Mouse (Mus musculus): ENCODE results near the gene Sema4a.

DNA sequence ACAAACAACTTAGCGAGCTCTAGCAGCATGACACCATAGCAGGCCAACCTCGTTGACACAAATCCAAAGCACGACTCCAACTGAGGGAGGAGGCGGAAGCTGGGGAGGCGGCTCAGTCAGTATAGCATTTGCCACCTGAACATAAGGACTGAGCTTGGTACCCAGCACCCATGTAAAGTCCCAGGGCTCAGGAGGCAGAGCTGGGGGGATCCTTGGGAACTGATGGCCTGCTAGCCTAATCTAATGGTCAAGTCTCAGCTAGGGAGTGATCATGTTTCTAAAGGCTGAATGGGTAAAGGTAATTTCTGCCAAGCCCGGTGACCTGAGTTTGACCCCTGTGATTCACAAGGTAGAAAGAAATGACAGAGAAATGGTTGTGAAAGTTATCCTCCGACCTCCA lies 53.5 kb downstream of the Sema4a start:
- TF ChIP-seq CTCF (IDR thresholded peaks at IDR 0.05; ENCODE audit: extremely low read depth, insufficient read length, insufficient replicate concordance, low read depth, low read length) (no peak), POLR2A (IDR thresholded peaks at IDR 0.05; ENCODE audit: low read depth, low read length) (no peak)
